Mouse (Mus musculus): ENCODE data around the gene Ift43. TPM values are rescaled to one million over a fixed set of nuclear protein-coding genes. Genes with fewer than 3 reads are reported as not detected.

Gene Ift43
- total RNA-seq, 2 experiments from 2014 or later: 14.5 to 14.8 TPM

GRCm38 (mm10) chr12:86211099-86211520 is 128.8 kb downstream of the Ift43 start:
- Histone ChIP-seq H3K4me3 (no peak overlapping the region; the same call in 1 of the 2 replicates), H3K27ac (no peak overlapping the region)
- no peak for DNase-seq (ENCODE audit: low spot score in 2 of 2)
- no peak for TF ChIP-seq CTCF (conservative IDR thresholded peaks at IDR 0.05)

Other genes starting within 250 kb of the Ift43 start
- 10 to 100 TPM; 15.8 to 16.5 TPM for gene Tgfb3, start 3.5 kb upstream of the Ift43 start, total RNA-seq (2021)
- gene Gpatch2l, start 159.3 kb downstream of the Ift43 start, total RNA-seq (2021): 10 to 100 TPM; 30.7 to 31.3 TPM

Data from layer of hippocampus, adult 2 months (tissue).